Mouse (Mus musculus): ENCODE data around the gene Hdgf.

DNA sequence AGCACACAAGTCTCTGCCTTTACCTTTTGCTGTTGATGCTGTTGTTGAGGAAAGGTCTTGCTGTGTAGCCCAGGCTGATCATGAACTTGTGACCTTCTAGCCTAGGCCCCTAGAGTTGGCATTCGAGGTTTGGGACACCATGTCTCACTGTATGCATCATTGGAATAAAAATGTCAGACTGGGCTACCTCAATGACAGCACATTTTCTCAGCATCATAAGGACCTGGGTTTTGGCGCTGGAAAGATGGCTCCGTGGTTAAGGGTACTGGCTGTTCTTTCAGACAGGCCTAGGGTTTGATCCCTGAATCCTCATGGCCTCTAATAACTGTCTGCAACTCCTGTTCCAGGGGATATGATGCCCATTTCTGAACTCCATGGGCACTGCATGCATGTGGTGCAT, 6.3 kb upstream of the Hdgf start:
- TF ChIP-seq CTCF (IDR thresholded peaks at IDR 0.05; ENCODE audit: control insufficient read depth, insufficient read depth, insufficient replicate concordance, low read depth, low read length): no peak
- no peak for TF ChIP-seq POLR2A (IDR thresholded peaks at IDR 0.05; ENCODE audit: control insufficient read depth, low read depth, low read length)
